Mouse (Mus musculus): ENCODE measurements at regions not wholly inside any gene's neighbourhood (a gene's known extent, or its start where the extent isn't known, plus 50 kb on each side); places are given as distances from the start of the nearest gene placed in this dataset.

DNA sequence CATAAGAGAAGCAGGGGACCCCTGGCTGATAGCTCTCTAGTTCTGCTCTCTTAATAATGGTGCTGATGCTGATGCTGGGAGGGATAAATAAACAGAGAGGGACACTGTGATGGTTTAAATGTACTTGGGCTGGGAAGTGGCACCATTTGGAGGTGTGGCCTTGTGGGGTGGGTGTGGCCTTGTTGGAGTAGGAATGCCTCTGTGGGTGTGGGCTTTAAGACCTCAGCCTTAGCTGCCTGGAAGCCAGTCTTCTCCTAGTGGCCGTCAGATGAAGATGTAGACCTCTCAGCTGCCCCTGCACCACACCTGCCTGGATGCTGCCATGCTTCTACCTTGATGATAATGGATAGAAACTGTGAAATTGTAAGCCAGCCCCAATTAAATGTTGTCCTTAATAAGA lies 765.0 kb upstream of the Car8 start:
- no peak for DNase-seq (ENCODE audit: low spot score)

GRCm38 (mm10) chr4:9002380-9002779 lies 763.5 kb upstream of the Car8 start:
- DNase-seq (ENCODE audit: low spot score), result no peak

DNA sequence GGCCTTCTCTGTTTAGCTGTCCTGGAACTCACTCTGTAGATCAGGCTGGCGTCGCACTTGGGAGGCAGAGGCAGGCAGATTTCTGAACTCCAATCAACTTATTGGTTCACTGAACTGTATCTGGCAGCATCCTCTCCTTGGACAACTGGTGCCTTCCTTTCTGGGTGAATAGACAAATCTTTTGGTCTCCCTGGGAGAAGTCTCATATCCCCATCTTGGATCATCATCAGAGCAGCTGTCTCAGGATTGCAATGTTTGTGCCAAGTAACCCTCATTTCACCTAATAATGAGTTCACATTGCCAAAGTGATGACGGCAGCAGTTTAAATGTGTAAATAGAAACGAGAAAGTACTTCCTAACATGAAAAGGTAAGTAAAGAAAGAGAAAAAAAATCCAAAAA lies 759.8 kb upstream of the Car8 start:
- no peak for DNase-seq (ENCODE audit: low spot score)

GRCm38 (mm10) chr4:8992171-8992570 lies 753.3 kb upstream of the Car8 start:
- DNase-seq (ENCODE audit: low spot score), result no peak

- no peak for DNase-seq (ENCODE audit: low spot score)
Measured at GRCm38 (mm10) chr4:8990551-8990950, 751.7 kb upstream of the Car8 start.

GRCm38 (mm10) chr4:8989614-8990013 lies 750.8 kb upstream of the Car8 start:
- no peak for DNase-seq (ENCODE audit: low spot score)

- no peak for DNase-seq (ENCODE audit: low spot score)
Measured at GRCm38 (mm10) chr4:8989110-8989509, 750.3 kb upstream of the Car8 start.

DNA sequence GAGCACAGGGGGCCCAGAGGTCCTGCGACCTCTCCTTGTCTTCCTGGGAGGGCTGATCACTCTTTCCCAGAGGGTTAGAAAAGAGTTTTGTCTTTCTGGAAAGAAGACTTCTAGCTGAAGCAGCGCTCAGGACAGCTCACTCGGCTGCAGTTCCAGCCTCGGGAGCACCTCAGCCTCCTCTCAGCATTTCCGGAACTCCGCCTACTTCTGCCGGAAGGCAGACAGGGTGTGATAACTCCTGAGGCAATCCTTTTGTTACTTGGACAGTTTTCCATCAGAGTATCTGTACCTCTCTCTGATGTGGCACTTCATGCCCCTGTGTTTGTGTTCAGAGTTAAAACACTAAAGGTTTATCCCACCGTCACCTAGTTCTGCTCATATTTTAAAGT lies 749.5 kb upstream of the Car8 start:
- no peak for DNase-seq (ENCODE audit: low spot score)

DNA sequence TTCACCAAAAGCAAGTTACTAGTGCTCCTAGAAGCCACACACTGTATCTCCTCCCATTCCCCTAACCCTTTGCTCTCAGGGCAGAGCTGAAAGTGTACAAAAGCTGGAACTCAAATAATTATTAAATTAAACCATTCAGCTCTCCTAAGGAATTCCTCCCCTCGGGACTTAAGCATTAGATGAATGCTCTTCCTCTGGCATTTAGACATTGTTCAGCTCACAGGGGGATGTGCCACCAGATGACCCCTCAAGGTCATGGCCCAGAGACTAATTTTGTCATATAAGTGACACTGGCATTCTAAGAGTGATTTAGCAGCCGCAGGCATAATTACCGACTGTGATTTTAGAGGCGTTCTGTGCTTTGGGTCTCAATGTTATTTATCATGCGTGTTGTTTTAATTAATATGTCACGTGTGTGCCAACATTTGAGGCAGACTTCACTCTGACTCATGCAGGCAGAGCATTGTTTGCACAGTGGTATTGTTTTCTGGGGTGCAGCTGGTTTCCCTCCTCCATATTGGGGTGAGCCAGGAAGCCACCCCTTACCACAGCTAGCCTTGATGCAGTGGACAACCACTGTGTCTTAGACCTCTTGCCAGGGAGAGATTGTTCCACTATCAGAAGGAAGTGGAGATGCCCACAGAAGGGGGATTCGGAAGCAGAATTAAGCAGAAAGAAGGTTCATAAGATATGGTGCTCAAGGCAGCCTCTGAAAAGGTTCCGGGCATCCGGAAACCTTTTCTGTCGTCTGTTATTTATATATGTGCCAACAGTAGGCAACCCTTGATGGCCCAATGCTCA lies 748.9 kb upstream of the Car8 start:
- DNase-seq (ENCODE audit: low spot score), result no peak

GRCm38 (mm10) chr4:8986394-8987091 lies 747.7 kb upstream of the Car8 start:
- DNase-seq (ENCODE audit: low spot score), result no peak

GRCm38 (mm10) chr4:8984059-8984606 lies 745.3 kb upstream of the Car8 start:
- DNase-seq (ENCODE audit: low spot score), result no peak

GRCm38 (mm10) chr4:8978949-8979348 lies 740.1 kb upstream of the Car8 start:
- no peak for DNase-seq (ENCODE audit: low spot score)

- DNase-seq (ENCODE audit: low spot score), result no peak
Measured at GRCm38 (mm10) chr4:8969951-8970455, 731.2 kb upstream of the Car8 start.

DNA sequence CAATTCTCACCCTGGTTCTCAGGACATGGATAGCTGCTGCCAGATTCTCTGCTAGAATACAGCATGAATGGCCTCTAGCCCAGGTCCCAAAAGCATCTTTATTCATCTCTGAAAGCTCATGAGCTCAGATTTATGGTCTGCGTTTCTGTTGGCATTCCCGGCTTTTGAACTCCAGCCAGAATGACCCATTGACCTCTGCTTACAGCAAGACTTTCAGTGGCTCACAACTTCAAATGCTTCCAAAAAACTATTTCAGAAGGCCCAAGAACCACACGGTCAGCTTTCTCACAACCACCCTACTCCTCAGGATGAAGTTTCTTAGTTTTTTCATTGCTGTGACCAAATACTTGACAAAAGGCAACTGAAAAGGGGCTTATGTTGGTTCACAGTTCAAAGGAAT lies 729.9 kb upstream of the Car8 start:
- no peak for DNase-seq (ENCODE audit: low spot score)

GRCm38 (mm10) chr4:8967986-8968385 lies 729.1 kb upstream of the Car8 start:
- DNase-seq (ENCODE audit: low spot score), result no peak

GRCm38 (mm10) chr4:8965563-8965962 lies 726.7 kb upstream of the Car8 start:
- no peak for DNase-seq (ENCODE audit: low spot score)

- DNase-seq (ENCODE audit: low spot score), result no peak
Measured at GRCm38 (mm10) chr4:8962959-8963572, 724.2 kb upstream of the Car8 start.

GRCm38 (mm10) chr4:8961851-8962250 lies 723.0 kb upstream of the Car8 start:
- DNase-seq (ENCODE audit: low spot score), result no peak

- no peak for DNase-seq (ENCODE audit: low spot score)
Measured at GRCm38 (mm10) chr4:8957771-8958170, 718.9 kb upstream of the Car8 start.

- no peak for DNase-seq (ENCODE audit: low spot score)
Measured at GRCm38 (mm10) chr4:8957023-8957343, 718.1 kb upstream of the Car8 start.

DNA sequence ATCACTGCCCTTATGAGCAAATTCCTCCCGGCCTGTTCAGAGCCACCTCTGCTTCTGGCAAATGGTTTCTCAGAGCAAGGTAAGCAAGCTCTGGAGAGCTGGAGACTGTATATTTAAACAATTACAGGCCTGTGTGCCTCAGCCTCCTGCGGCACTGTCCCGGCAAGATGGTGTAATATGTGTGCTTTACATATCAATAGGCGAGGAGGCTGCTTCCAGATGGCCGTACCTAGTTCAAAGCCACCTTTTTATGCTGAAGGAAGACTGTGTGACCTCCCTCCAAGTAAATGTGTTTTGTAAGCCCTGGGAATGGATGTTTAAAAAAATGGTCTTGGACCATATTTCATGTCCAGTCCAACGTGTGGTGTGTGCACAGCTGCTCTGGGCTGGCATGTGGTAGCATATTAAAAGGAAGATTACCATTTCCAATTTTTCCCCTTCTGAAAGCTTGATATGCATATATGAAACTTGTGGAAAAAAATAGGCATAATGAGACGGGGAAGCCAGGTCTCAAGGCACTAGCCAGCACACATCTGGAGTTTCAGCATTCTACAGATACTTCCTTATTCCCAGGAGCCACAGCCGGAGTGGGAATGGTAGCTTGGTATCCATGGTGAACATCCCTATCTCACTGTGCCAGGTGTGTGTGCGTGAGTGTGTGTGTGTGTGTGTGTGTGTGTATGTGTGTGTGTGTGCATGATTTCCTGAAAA lies 717.6 kb upstream of the Car8 start:
- no peak for DNase-seq (ENCODE audit: low spot score)

- no peak for DNase-seq (ENCODE audit: low spot score)
Measured at GRCm38 (mm10) chr4:8955306-8955705, 716.5 kb upstream of the Car8 start.

Measured in left cerebral cortex, adult 11 months (tissue).